Mouse (Mus musculus): ENCODE measurements around the gene Naa38. TPM values are rescaled to one million over a fixed set of nuclear protein-coding genes. Genes with fewer than 3 reads are reported as not detected.
A peak's percentile ranks its signal among the peaks of the same experiment; 100 is the strongest.

Gene Naa38
- total RNA-seq, 2 experiments from 2014 or later, result 84.2 to 85.7 TPM

DNA sequence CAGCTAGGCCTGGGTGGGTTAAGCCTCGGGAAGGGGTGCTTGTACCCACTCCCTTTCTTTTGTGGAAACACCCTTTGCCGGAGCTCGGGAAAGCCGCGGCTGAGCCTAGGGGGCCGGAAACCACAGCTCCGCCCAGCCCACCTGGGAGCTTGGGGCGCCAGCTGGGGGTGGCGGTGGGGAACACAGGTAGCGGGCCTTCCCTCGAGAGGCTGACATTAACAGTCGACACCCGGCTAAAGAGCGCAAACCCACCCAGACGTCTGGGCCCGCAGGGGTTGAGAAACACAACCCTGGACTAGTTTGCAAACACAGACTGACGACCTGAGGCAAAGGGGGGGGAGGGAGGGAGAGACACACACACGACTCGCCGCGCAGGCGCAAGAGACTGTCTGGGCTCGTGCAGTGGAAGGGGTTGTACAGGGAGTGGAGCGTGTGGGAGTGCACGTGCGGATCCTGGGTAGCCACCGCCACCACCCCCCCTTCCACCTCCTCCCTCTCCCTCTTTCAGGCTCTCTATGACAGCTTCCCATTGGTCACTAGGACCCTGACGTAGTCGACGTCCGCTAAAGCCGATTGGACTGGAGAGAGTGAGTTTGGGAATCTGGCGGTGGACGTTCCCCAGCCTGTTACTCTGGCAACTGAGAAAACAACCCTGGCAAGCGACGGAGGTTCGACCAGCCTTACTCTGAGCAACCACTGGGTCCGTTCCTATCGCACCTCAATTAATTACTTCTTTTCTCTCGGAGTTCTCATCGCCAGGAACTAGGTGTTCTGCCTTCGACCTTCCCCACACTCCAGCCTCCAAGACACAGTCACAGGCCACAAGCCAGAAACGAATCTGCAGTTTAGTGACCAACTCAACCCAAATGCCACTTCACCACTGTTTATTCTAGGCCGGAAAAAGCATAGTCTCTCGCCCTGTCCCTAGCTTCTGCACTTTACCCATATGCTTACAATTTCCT lies 23.5 kb downstream of the Naa38 start:
- DNase-seq (ENCODE audit: extremely low spot score in 1 of 2, low spot score in 2 of 2), result peak; percentile 95 to 97
- intact Hi-C loops (cut with DNase I), result loop anchor here (10.0 kb wide), 1 partner anchor 324 kb away; the partner anchor contains the start of gene Per1

DNA sequence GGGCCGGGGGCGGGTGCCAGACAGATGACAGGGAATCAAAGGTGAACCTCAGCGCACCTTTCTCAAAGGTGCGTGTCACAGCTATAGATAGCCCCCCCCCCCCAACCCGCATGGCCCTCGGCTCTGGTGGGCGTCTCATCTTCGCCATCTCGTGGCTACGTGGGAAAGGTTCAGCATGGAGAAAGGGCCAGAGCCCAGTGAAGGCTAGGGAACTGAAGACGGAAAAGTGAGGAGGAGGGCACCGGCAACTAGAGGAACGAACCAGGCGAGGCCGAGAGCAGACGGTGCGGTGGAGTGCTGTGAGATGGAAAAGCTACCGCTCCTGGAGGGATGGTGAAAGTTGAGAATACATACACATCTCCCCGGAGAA lies 24.1 kb downstream of the Naa38 start:
- peak in 1 of 2 experiments; percentile 69 for DNase-seq (ENCODE audit: extremely low spot score in 1 of 2, low spot score in 2 of 2)
- intact Hi-C loops (cut with DNase I), result loop anchor here (10.0 kb wide), 1 partner anchor 325 kb away; the partner anchor contains the start of gene Per1

DNA sequence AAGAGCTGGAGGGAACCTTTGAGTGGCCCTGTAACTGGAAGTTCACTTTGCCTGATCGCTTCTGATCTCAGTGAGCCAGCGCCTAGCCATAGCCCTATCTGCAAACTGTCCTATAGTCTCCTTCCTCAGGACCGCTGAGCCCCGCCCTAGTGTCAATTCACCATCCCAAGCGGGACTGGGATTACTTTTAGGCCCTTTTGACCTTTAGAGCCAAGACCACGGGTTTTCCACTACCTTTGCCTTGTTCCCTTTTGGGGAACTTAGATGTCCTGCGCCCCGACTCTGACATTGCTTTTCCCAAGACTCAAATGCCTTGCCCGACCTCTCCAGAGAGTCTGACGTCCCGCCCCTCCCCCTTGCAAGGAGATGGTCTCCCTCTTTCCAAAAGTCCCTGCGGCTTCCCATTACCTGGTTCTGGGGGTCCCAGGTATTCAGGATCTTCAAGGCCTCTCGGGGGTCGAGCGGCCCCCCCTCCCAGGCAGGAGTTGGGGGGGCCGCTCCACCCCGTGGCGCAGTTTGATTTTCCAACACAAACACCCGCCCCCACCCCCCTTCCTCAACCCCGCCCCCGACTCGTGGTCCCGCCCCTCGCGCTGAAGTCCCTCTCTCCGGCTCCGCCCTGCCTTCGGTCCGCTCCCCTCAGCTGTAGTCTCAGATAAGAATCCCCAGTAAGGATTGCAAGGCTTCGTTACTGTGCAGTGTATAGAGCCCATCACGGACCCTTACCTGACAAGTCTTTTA lies 24.7 kb downstream of the Naa38 start:
- intact Hi-C loops (cut with DNase I), result loop anchor here (10.0 kb wide), 1 partner anchor 325 kb away; the partner anchor contains the start of gene Per1
- DNase-seq (ENCODE audit: extremely low spot score in 1 of 2, low spot score in 2 of 2), result peak in 1 of 2 experiments; percentile 69

DNA sequence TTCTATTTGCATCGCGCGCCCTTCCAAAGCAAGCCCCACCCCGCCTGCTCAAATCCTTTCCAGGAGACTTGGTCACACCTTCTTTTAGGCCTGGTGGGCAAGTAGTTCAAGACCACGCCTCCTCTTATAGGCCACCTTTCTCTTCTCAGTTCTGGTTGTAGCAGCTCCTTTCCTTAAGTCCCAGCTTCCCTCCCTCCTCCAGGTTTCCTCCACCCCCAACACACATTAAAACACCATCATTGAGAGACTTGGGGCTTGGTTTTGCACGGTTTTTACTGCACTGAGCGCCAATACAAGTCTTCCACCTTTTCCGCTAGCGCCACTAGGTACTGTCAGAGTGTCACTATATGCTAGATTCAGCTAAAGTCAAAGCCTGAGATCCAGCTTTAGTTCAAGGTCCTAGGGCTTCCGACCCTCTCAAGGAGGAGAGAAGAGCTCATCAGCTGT lies 25.3 kb downstream of the Naa38 start:
- DNase-seq (ENCODE audit: extremely low spot score in 1 of 2, low spot score in 2 of 2), result no peak
- intact Hi-C loops (cut with DNase I), result no loop called here

DNA sequence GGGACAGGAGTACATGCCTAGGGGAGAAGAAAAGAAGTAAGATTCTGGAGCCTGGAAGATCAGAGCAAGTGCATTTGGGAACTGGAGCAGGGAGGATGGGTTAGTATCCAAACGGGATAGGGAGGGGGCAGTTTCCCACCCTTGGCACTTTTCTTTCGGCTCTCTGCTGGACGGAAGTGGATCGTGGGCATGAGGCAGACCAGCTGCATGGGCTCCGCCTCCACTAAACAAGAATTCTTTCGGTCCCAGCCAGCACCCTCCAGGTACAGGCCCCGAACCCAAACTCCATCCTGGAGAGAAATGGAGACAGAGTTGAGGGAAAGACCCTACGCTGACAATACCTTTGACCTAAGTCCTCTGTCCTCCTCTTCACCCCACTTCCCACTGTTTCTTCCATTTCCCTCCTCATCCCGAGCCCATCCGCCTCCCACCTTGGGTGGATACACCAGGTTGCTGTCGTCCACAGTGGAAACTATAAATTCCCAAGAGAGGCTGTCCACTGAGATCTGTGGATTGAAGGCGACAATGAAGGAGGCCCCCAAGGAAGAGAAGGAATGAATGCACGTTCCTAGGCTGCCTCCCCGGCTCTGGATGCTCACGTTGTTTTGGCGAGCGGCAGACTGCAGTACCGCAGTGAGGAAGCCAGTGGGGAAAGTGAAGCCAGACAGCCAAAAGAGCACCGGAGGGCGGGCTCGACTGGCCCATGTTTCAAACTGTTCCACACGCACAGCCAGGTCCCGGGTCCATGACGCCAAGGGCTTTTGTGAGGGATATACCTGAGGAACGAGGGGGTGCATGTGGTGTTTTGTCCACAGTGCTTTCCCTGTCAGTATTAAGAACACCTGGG lies 26.1 kb downstream of the Naa38 start:
- intact Hi-C loops (cut with DNase I), result no loop called here
- peak in 1 of 2 experiments; percentile 29 for DNase-seq (ENCODE audit: extremely low spot score in 1 of 2, low spot score in 2 of 2)

DNA sequence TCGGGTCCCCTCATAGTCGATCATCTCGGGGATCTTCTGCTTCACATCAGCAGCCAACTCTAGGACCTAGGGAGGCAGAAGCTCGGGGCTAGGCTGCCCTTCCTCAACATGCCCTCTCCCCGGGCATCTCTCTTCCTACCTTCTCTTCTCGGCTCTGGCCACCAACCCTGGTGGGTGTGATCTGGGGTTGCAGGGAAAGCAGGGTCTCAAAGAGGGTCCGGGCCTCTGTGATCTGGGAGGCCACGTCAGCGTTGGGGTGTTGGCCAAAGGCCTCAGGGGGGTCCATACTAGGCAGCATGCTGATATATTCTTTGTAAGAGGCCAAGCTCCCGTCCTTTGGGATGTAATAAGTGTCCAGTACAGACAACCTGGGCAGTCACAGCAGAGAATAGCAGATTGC lies 27.6 kb downstream of the Naa38 start:
- DNase-seq (ENCODE audit: extremely low spot score in 1 of 2, low spot score in 2 of 2), result no peak
- intact Hi-C loops (cut with DNase I), result no loop called here

DNA sequence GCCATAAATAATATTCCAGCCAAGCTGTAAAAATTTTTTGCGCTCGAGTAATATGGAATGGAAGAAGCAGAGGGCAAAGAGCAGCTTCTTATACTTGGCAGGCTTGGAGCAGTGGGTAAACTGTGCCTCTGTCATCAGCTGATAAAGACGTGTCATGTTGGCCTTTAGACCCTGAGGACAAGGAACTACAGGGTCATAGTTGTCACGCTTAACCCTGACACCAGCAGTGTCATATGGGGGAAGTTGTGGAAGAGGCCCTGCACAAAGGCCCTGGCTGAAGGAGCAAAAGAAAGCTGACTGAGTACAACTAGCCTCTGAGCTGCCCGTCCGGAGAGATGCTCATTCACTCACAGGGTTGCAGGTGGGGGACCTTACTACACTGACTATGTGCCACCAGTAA lies 28.6 kb downstream of the Naa38 start:
- intact Hi-C loops (cut with DNase I), result no loop called here
- no peak for DNase-seq (ENCODE audit: extremely low spot score in 1 of 2, low spot score in 2 of 2)

DNA sequence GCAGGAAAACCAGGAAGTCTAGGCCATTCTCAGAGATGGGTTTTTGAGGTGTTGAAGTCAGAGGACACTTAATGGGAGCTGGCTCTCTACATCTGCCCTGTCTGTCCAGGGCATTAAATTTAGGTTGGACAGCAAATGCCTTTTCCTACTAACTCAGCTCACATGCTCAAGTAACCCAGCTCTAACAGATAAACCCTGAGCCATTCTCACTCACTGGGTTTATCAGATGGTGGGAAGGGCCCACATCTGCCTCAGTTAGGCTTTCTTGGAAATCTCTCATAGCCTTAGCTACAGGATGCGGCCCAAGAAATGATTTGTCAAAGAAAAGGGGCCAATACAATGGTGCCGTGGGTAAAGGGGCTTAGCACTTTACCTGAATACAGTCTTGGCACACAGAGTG lies 31.0 kb downstream of the Naa38 start:
- intact Hi-C loops (cut with DNase I), result loop anchor here (5.0 kb wide), 1 partner anchor 76 kb away; no protein-coding TSS in a partner anchor
- no peak for DNase-seq (ENCODE audit: extremely low spot score in 1 of 2, low spot score in 2 of 2)

DNA sequence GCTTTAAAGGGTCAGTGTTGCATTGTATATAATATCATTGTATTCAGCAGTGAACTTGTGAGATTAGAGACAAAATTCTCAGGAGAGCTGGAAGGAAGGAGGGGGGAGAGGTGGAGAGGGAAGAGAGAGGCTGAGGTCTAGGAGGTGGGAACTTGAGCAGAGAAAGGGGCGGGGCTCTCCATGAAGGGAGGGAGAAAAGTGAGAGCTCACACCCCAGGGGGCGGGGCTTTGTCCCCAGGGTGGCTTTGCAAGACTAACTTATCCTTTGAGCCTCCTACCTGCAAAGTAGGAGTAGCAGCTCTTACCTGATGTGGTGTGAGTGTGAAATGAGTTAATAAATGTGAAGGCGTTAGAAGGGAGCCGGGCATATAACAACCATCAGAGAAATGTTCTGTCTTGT lies 33.5 kb downstream of the Naa38 start:
- DNase-seq (ENCODE audit: extremely low spot score in 1 of 2, low spot score in 2 of 2), result peak in 1 of 2 experiments; percentile 70
- intact Hi-C loops (cut with DNase I), result loop anchor here (5.0 kb wide), 1 partner anchor 74 kb away; no protein-coding TSS in a partner anchor

DNA sequence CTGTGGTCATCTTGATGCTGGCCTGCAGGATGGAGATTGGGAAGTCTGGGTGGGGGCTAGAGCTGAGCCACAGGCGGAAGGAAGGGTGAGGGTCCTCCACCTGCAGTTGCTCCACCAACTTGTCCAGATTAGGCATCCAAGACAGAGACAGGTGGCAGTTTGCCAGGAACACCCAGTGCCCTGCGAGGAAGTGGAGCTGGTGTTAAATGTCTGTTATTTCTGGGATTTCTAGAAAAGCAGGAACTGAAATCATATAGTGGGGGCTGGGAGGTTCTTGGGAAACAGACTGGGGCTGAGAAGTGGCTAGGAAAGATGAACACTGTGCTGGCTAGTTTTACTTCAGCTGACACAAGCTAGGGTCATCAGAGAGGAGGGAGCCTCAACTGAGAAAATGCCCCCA lies 34.0 kb downstream of the Naa38 start:
- intact Hi-C loops (cut with DNase I), result loop anchor here (5.0 kb wide), 1 partner anchor 73 kb away; no protein-coding TSS in a partner anchor
- peak in 1 of 2 experiments; percentile 61 for DNase-seq (ENCODE audit: extremely low spot score in 1 of 2, low spot score in 2 of 2)

DNA sequence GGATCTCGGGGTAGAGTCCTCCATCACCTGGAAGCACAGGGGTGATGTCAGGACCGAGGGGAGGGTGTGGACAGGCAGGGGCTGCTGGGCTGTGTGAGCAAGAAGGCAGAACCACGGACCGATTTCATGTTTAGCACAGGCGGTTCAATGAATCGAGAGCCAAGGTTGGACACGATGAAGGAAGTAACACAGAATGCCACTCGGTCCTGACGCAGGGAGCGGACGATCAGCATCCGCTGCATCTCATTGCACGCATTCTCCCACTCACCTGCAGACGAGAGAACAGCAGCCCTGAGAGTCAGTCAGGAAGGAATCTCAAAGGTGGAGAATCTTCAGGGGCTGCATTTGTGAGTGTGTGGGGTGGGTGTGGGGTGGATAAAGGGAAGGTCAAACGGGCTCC lies 35.3 kb downstream of the Naa38 start:
- intact Hi-C loops (cut with DNase I), result no loop called here
- no peak for DNase-seq (ENCODE audit: extremely low spot score in 1 of 2, low spot score in 2 of 2)

DNA sequence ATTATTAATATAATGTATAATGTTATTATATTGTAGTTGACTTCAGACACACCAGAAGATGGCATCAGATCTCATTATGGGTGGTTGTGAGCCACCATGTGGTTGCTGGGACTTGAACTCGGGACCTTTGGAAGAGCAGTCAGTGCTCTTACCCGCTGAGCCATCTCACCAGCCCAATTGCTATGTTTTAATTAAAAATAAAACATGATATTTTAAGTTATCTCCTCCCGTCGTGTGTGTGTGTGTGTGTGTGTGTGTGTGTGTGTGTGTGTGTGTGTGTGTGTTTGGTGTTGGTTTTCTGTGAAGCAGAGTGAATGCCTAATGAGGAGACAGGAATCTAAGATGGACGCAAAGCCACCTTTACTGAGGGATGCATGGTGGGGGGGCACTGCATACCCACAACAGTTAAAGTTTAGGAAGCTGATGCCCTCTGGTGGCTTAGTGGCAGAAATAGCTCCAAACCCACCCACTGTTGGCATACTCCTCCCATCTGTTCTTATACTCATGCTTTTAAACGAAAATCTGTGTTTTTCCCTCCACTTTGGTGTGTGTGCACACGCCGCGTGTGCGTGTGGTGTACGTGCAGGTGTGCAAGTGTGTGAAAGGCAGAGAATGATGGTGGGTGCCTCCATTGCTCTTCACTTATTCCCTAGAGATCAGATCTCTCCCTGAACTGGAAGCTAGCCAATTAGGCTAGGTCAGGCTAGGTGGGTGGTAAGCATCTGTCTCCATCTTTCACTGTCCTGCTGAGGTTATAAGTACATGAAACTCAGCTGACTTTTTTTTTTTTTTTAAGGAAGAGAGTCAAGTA lies 36.7 kb downstream of the Naa38 start:
- peak; percentile 76 to 80 for DNase-seq (ENCODE audit: extremely low spot score in 1 of 2, low spot score in 2 of 2)
- intact Hi-C loops (cut with DNase I), result loop anchor here (2.0 kb wide), 1 partner anchor 31 kb away; no protein-coding TSS in a partner anchor

DNA sequence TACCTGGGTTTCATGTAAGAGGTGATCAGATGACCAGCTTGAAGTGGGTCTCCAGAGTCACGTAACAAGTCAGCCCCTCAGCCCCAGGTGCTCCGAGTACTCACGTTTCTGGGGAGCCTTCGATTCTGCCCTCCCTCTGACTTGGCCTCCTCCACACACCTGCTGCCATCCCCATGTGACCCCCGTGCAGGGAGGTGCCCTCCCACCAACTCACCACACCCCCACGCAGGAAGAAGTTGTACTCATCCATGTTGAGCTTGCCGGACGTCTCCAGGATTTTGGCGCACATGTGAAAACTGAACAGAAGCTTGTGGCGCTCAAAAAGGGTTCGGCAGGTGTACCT lies 37.3 kb downstream of the Naa38 start:
- intact Hi-C loops (cut with DNase I), result loop anchor here (2.0 kb wide), 1 partner anchor 32 kb away; no protein-coding TSS in a partner anchor
- no peak for DNase-seq (ENCODE audit: extremely low spot score in 1 of 2, low spot score in 2 of 2)

DNA sequence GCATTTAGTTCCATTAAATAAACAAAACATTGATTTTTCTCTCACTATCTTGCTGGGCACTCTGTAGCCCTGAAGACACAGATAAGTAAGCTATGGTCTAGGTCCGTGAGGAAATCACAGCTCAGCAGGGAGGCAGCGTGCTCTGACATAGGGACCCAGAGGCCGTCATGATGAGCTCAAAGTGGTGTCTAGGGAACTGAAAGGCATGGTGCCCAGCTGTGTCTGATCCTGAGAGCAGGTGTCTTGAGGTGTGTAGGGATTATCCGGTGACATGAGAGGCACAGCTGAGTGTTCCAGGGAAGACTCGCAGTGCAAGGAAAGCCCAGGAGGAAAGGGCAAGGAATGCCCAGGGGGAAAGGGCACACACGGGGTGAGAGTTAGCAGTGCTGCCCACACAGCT lies 37.9 kb downstream of the Naa38 start:
- DNase-seq (ENCODE audit: extremely low spot score in 1 of 2, low spot score in 2 of 2), result no peak
- intact Hi-C loops (cut with DNase I), result loop anchor here (2.0 kb wide), 1 partner anchor 32 kb away; no protein-coding TSS in a partner anchor

DNA sequence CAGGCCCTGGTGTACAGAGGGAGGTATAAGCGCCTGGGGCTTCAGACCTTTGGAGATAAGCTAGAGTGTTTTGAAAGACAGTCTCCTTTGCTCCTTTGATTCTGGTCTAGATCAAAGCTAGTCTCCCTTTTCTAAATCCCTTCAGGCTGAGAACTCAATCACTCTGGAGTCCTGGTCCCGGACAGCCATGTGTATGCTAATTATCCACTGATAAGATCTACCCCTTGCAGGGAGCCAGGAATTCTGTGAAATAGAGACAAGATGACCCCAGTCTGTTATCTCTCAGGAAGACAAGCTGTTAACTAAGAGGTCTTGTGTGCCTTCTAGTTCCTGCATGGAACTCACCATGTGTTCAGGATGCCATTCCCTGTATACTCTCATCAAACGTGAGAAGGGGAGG lies 42.0 kb downstream of the Naa38 start:
- intact Hi-C loops (cut with DNase I), result no loop called here
- no peak for DNase-seq (ENCODE audit: extremely low spot score in 1 of 2, low spot score in 2 of 2)

DNA sequence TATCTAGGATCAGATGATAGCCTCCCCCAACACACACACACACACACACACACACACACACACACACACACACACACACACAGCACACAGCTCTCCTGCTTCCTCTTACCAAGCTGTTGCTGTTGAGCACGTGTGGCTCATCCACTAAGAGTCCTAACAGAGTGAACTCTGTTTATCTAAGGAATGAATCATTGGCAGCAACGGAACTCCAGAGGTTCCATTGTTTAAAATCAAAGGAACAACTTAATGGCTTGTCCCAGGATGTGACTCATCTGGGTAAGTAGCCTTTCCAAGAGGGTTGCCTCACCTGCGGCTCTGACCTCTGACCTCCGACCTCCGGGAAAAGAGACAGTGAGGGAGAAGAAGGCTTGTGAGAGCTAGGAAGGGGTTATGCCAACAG lies 48.0 kb downstream of the Naa38 start:
- intact Hi-C loops (cut with DNase I), result loop anchor here (5.0 kb wide), 1 partner anchor 69 kb away; no protein-coding TSS in a partner anchor
- DNase-seq (ENCODE audit: extremely low spot score in 1 of 2, low spot score in 2 of 2), result peak in 1 of 2 experiments; percentile 68

Data from left cerebral cortex, postnatal 10 days (tissue).